Mouse (Mus musculus): ENCODE results near the gene Arf1. TPM values are rescaled to one million over a fixed set of nuclear protein-coding genes. Genes with fewer than 3 reads are reported as not detected.
"Not testable (repeated sequence)": the region's sequence is repeated elsewhere in the genome, so short reads cannot be mapped to it uniquely, and the experiment has no call there.

Arf1 gene
- polyA plus RNA-seq, 1 experiment = 566 TPM

DNA sequence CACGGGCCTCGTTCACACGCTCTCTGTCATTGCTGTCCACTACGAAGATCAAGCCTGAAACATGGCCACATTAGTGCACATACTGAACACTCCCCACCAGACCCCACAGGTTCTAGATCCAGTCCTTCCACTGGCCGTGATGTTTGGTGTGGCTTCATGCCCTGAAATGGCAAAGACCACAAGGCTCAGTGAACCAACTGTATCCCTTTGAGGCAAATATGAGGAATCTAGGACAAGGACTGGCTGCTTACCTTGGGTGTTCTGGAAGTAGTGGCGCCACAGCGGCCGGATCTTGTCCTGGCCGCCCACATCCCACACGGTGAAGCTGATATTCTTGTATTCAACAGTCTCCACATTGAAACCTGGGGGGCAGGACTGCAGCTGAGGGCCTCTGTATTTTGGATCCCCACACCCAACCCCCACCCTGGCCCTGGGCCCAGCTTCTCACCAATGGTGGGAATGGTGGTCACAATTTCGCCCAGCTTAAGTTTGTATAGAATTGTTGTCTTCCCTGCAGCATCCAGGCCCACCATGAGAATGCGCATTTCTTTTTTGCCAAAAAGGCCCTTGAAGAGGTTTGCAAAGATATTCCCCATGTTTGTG is 15.1 kb downstream of the Arf1 start:
- TF ChIP-seq CTCF (IDR thresholded peaks at IDR 0.05; ENCODE audit: insufficient read depth, low read length) (no peak), POLR2A (IDR thresholded peaks at IDR 0.05; ENCODE audit: borderline replicate concordance, extremely low read depth, low read depth, low read length) (no peak)
- 82% methylated on average over 12 of the region's 12 CpGs for WGBS
- H3K4me3 ChIP-seq (replicated peaks; ENCODE audit: extremely low read depth, low read depth, low read length) = no peak overlapping the region
- no peak for DNase-seq
- H3K4me1 ChIP-seq (ENCODE audit: control insufficient read depth, insufficient read depth, low read length) = peaks cover 35% of the 10 kb centered on the region

- 35% methylated on average over 12 of the region's 12 CpGs for WGBS
- DNase-seq = not testable (repeated sequence)
- peaks cover 30% of the 10 kb centered on the region for H3K4me1 ChIP-seq (ENCODE audit: control insufficient read depth, insufficient read depth, low read length)
Observed at GRCm38 (mm10) chr11:59212320-59212719, 15.8 kb downstream of the Arf1 start.

DNA sequence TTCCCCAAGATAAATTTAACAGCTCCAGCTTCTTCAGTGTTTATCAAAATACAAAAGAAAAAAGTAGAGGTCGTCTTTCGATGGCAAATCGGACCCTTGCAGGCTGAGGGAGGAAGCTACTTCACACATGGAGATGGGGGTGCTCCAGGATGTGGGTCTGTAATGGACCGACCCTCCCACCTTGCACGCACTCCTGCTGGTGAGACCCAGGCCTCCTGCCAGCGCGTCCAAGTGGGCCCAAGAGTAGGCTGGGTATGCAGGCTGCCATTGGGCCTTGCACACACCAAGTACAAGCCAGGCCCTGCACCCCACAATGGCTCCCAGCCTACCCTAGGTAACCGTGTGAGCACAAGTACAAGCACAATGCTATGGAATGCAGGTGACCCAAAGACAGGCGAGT is 16.5 kb downstream of the Arf1 start:
- H3K4me3 ChIP-seq (replicated peaks; ENCODE audit: extremely low read depth, low read depth, low read length) = not testable (repeated sequence)

More at GRCm38 (mm10) chr11:59212320-59212719, 15.8 kb downstream of the Arf1 start:
- H3K4me3 ChIP-seq (replicated peaks; ENCODE audit: extremely low read depth, low read depth, low read length) = not testable (repeated sequence)

DNA sequence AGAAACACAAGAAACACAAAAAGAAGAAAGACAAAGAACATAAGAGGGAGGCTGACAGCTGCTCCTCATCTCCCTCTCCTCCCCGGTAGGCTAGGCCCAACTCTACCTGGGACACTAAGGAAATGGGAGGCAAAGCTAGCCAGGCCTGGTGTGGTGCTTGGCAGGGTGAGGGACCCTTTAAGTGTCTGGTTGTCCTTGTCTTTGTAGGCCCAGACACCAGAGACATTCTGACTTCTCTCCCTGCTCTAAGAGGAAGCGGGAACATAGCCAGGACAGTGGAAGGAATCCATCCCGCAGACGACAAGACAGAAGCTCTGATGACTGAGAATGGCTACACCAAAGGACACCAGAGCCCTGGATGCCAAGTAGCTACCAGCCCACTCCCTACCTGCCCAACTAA is 18.1 kb downstream of the Arf1 start:
- TF ChIP-seq CTCF (IDR thresholded peaks at IDR 0.05; ENCODE audit: insufficient read depth, low read length) (no peak), POLR2A (IDR thresholded peaks at IDR 0.05; ENCODE audit: borderline replicate concordance, extremely low read depth, low read depth, low read length) (no peak)
- 59% methylated on average over 4 of the region's 4 CpGs for WGBS
- Histone ChIP-seq H3K4me3 (replicated peaks; ENCODE audit: extremely low read depth, low read depth, low read length) (no peak overlapping the region), H3K4me1 (ENCODE audit: control insufficient read depth, insufficient read depth, low read length) (peaks cover 21% of the 10 kb centered on the region)
- no peak for DNase-seq

More for the DNA sequence above, 16.5 kb downstream of the Arf1 start:
- DNase-seq = not testable (repeated sequence)
- 77% methylated on average over 9 of the region's 9 CpGs for WGBS
- H3K4me1 ChIP-seq (ENCODE audit: control insufficient read depth, insufficient read depth, low read length) = peaks cover 23% of the 10 kb centered on the region

GRCm38 (mm10) chr11:59209580-59209979 is 18.5 kb downstream of the Arf1 start:
- Histone ChIP-seq H3K4me1 (ENCODE audit: control insufficient read depth, insufficient read depth, low read length) (peaks cover 17% of the 10 kb centered on the region), H3K4me3 (replicated peaks; ENCODE audit: extremely low read depth, low read depth, low read length) (no peak overlapping the region)
- TF ChIP-seq POLR2A (IDR thresholded peaks at IDR 0.05; ENCODE audit: borderline replicate concordance, extremely low read depth, low read depth, low read length) (no peak), CTCF (IDR thresholded peaks at IDR 0.05; ENCODE audit: insufficient read depth, low read length) (no peak)
- WGBS = 38% methylated on average over 5 of the region's 5 CpGs
- DNase-seq = no peak

- WGBS = 5% methylated on average over 18 of the region's 18 CpGs
- TF ChIP-seq CTCF (IDR thresholded peaks at IDR 0.05; ENCODE audit: insufficient read depth, low read length) (peak; percentile 70), POLR2A (IDR thresholded peaks at IDR 0.05; ENCODE audit: borderline replicate concordance, extremely low read depth, low read depth, low read length) (peak; percentile 28; the same call in 1 of the 2 replicates)
- peaks cover 17% of the 10 kb centered on the region for H3K4me1 ChIP-seq (ENCODE audit: control insufficient read depth, insufficient read depth, low read length)
- DNase-seq = peak; percentile 66
- peak overlapping the region; percentile 90 for H3K4me3 ChIP-seq (replicated peaks; ENCODE audit: extremely low read depth, low read depth, low read length)
Observed at GRCm38 (mm10) chr11:59209003-59209441, 19.0 kb downstream of the Arf1 start.

DNA sequence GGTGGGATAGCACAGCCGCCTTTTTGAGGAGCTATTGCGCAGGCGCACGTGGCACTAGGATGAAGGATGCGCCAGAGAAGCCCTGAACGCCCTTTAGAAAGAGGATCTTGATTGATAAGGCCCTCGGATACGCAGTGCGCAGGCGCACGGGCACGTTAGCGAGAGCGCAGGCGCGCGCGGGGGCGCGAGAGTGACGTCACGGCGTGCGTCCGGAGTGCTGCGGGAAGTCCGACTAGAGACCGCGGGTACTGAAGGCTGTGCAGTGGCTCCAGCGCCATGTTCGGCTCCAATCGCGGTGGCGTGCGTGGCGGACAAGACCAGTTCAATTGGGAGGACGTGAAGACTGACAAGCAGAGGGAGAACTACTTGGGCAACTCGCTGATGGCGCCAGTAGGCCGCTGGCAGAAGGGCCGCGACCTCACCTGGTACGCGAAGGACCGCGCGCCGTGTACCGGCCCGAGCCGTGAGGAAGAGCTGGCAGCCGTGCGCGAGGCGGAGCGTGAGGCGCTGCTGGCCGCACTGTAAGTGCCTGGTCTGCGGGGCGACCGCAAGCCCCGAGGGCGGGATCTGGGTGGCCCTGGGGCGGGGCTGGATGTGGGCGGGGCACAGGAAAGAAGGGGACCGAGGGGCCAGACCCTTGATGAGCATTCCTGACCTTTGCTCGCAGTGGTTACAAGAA is 19.8 kb downstream of the Arf1 start, which contains the start of gene 2310033P09Rik:
Gene 2310033P09Rik (plus strand): TSS at position 169 of the 679 bp plus-strand sequence.
- WGBS = under 1% methylated on average over 67 of the region's 67 CpGs
- peak within 1 kb of the TSS; percentile 90 for H3K4me3 ChIP-seq (replicated peaks; ENCODE audit: extremely low read depth, low read depth, low read length)
- H3K4me1 ChIP-seq (ENCODE audit: control insufficient read depth, insufficient read depth, low read length) = peaks cover 17% of the 10 kb centered on the region
- TF ChIP-seq CTCF (IDR thresholded peaks at IDR 0.05; ENCODE audit: insufficient read depth, low read length) (no peak), POLR2A (IDR thresholded peaks at IDR 0.05; ENCODE audit: borderline replicate concordance, extremely low read depth, low read depth, low read length) (peak; percentile 98)
- DNase-seq = peak; percentile 91

GRCm38 (mm10) chr11:59202081-59202995 is 25.7 kb downstream of the Arf1 start, which contains the start of gene Mrpl55:
Mrpl55 (plus strand) TSS chr11:59202486.
- Histone ChIP-seq H3K4me3 (replicated peaks; ENCODE audit: extremely low read depth, low read depth, low read length) (peak within 1 kb of the TSS; percentile 90), H3K4me1 (ENCODE audit: control insufficient read depth, insufficient read depth, low read length) (peaks cover 4% of the 10 kb centered on the region)
- WGBS = under 1% methylated on average over 63 of the region's 63 CpGs
- peak; percentile 94 for DNase-seq
- peak; percentile 80; the same call in 1 of the 2 replicates for TF ChIP-seq POLR2A (IDR thresholded peaks at IDR 0.05; ENCODE audit: borderline replicate concordance, extremely low read depth, low read depth, low read length)
- TF ChIP-seq CTCF (IDR thresholded peaks at IDR 0.05; ENCODE audit: insufficient read depth, low read length) = no peak

- 13% methylated on average over 16 of the region's 16 CpGs for WGBS
- Histone ChIP-seq H3K4me3 (replicated peaks; ENCODE audit: extremely low read depth, low read depth, low read length) (peak overlapping the region; percentile 90), H3K4me1 (ENCODE audit: control insufficient read depth, insufficient read depth, low read length) (peaks cover 7% of the 10 kb centered on the region)
- DNase-seq = no peak
- TF ChIP-seq POLR2A (IDR thresholded peaks at IDR 0.05; ENCODE audit: borderline replicate concordance, extremely low read depth, low read depth, low read length) (no peak), CTCF (IDR thresholded peaks at IDR 0.05; ENCODE audit: insufficient read depth, low read length) (no peak)
Observed at GRCm38 (mm10) chr11:59201216-59202002, 26.7 kb downstream of the Arf1 start.

All from lung, adult 2 months (tissue).